ENCODE assay signal across 8 mouse cellular contexts in the genomic region with DNA sequence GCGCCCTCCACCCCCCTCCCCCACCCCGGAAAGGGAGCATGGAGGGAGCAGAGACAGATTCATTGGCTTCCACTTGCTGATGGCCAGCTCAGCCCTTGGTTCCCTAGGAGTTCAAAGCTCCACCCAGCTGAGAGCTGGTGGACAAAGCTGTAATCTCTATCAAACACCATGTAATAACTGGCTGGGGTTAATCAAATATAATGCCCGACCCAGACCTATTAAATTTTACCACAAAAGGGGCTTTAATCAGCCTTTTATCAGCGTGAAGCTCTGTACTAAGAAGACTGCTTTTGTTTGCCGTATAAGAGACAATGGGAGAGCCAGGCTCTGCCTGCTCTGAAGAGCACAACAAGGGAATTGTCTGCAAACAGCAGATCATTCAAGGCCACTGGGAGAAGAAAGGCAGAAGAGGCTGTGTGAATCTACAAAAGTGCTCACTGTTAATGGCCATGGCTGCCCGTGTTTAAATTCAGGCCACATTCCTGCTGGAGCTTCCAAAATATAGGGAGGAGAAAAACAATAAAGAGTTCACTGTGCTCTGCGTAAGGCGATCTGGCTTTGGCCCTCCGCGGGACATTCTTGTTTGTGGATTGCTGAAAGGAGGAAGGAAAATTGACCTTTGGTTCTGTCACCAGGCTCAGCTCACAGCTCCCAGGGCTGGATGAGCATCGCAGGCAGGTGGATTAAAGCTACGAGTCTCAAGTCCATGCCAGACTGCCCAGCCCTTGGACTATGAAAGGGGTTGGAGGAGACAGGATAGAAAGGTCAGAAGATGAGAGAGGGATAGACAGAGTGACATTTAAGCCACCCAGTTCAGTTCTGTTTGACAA.
DNase-seq lines count a peak whose midpoint lies in the region; ATAC-seq lines count a peak whose summit lies in the region.

No protein-coding gene starts in this region.

- ATAC-seq in neural tube, embryonic 11.5 days (ENCODE audit: insufficient read depth, low FRiP score, low TSS enrichment) = peak; percentile 86

- H3K36me3 ChIP-seq in neural tube, embryonic 11.5 days (ENCODE audit: control insufficient read depth, insufficient read depth, low read length) = no peaks in the 10 kb centered on the region

- peaks cover 21% of the 10 kb centered on the region for H3K4me1 ChIP-seq in neural tube, embryonic 11.5 days (ENCODE audit: control insufficient read depth, insufficient read depth, low read length)

- DNase-seq in layer of hippocampus, adult 11-12 months (ENCODE audit: low spot score) = peak; percentile 60
- DNase-seq in layer of hippocampus, adult 9-10 months (ENCODE audit: low spot score) = no peak
- DNase-seq in frontal cortex, postnatal 36 days (ENCODE audit: low spot score in 2 of 2) = peak; percentile 17 to 26
- DNase-seq in layer of hippocampus, adult 9-11 months = peak; percentile 84
- DNase-seq in neural tube, embryonic 11.5 days (ENCODE audit: low spot score) = peak; percentile 65
- no peak for DNase-seq in adrenal gland, postnatal 14 days
- no peak for DNase-seq in spleen, postnatal 14 days (ENCODE audit: low spot score in 2 of 2)
- no peak for DNase-seq in adrenal gland, postnatal 36 days

- no peak overlapping the region for H3K4me2 ChIP-seq in neural tube, embryonic 11.5 days (ENCODE audit: low read depth)

- H3K4me3 ChIP-seq in neural tube, embryonic 11.5 days (ENCODE audit: low read depth, low read length) = no peak overlapping the region

- WGBS in neural tube, embryonic 11.5 days = 15% methylated on average over 12 of the region's 12 CpGs

- H3K9ac ChIP-seq in neural tube, embryonic 11.5 days (ENCODE audit: low read length) = no peak overlapping the region; the same call in 1 of the 2 replicates

- peak overlapping the region; percentile 60; the same call in 1 of the 2 replicates for H3K27ac ChIP-seq in neural tube, embryonic 11.5 days (ENCODE audit: low read depth, low read length)

- peaks cover 17% of the 10 kb centered on the region for H3K27me3 ChIP-seq in neural tube, embryonic 11.5 days (ENCODE audit: control insufficient read depth, insufficient read depth, low read length)

- H3K9me3 ChIP-seq in neural tube, embryonic 11.5 days (ENCODE audit: control insufficient read depth, low read length) = peaks cover 3% of the 10 kb centered on the region; the same call in 1 of the 2 replicates

Comparison
In these comparisons a context has a peak if more than half of its experiments do, and no peak if none do; other contexts are left out.
1. DNase-seq: peak in layer of hippocampus, adult 11-12 months (single experiment), frontal cortex, postnatal 36 days (2 of 2), layer of hippocampus, adult 9-11 months (single experiment) and neural tube, embryonic 11.5 days (single experiment); none in layer of hippocampus, adult 9-10 months (single experiment), adrenal gland, postnatal 14 days (single experiment), spleen, postnatal 14 days (0 of 2) and adrenal gland, postnatal 36 days (0 of 2).